Mouse (Mus musculus): Measurements from ENCODE around the gene Sh2b3.
"Not testable (repeated sequence)": the region's sequence is repeated elsewhere in the genome, so short reads cannot be mapped to it uniquely, and the experiment has no call there.

The Sh2b3 gene

GRCm38 (mm10) chr5:121837441-121838340 lies at the start of gene Sh2b3:
Sh2b3 (minus strand) TSS chr5:121837646.
- no peak for DNase-seq (ENCODE audit: low read depth, low spot score)

GRCm38 (mm10) chr5:121883356-121883755 lies 45.9 kb upstream of the Sh2b3 start:
- DNase-seq (ENCODE audit: low read depth, low spot score) = no peak

GRCm38 (mm10) chr5:121879211-121879610 lies 41.8 kb upstream of the Sh2b3 start:
- DNase-seq (ENCODE audit: low read depth, low spot score) = peak; percentile 12

GRCm38 (mm10) chr5:121878703-121879102 lies 41.3 kb upstream of the Sh2b3 start:
- DNase-seq (ENCODE audit: low read depth, low spot score) = no peak

- DNase-seq (ENCODE audit: low read depth, low spot score) = no peak
Observed at GRCm38 (mm10) chr5:121876901-121877300, 39.5 kb upstream of the Sh2b3 start.

GRCm38 (mm10) chr5:121875041-121875440 lies 37.6 kb upstream of the Sh2b3 start:
- DNase-seq (ENCODE audit: low read depth, low spot score) = no peak

- DNase-seq (ENCODE audit: low read depth, low spot score) = no peak
Observed at GRCm38 (mm10) chr5:121872158-121872557, 34.7 kb upstream of the Sh2b3 start.

GRCm38 (mm10) chr5:121871515-121872030 lies 34.1 kb upstream of the Sh2b3 start:
- no peak for DNase-seq (ENCODE audit: low read depth, low spot score)

GRCm38 (mm10) chr5:121870832-121871231 lies 33.4 kb upstream of the Sh2b3 start:
- DNase-seq (ENCODE audit: low read depth, low spot score) = no peak

GRCm38 (mm10) chr5:121867963-121868362 lies 30.5 kb upstream of the Sh2b3 start:
- no peak for DNase-seq (ENCODE audit: low read depth, low spot score)

GRCm38 (mm10) chr5:121864330-121864729 lies 26.9 kb upstream of the Sh2b3 start:
- DNase-seq (ENCODE audit: low read depth, low spot score) = no peak

GRCm38 (mm10) chr5:121861964-121862363 lies 24.5 kb upstream of the Sh2b3 start:
- DNase-seq (ENCODE audit: low read depth, low spot score) = no peak

- DNase-seq (ENCODE audit: low read depth, low spot score) = no peak
Observed at GRCm38 (mm10) chr5:121858427-121858826, 21.0 kb upstream of the Sh2b3 start.

GRCm38 (mm10) chr5:121856740-121857139 lies 19.3 kb upstream of the Sh2b3 start:
- DNase-seq (ENCODE audit: low read depth, low spot score) = no peak

- DNase-seq (ENCODE audit: low read depth, low spot score) = no peak
Observed at GRCm38 (mm10) chr5:121854768-121855167, 17.3 kb upstream of the Sh2b3 start.

- no peak for DNase-seq (ENCODE audit: low read depth, low spot score)
Observed at GRCm38 (mm10) chr5:121853368-121854051, 16.1 kb upstream of the Sh2b3 start.

GRCm38 (mm10) chr5:121849478-121850349 lies 12.3 kb upstream of the Sh2b3 start:
- no peak for DNase-seq (ENCODE audit: low read depth, low spot score)

GRCm38 (mm10) chr5:121848743-121849142 lies 11.3 kb upstream of the Sh2b3 start, which contains the start of gene Pheta1:
Pheta1 (plus strand) TSS chr5:121848984.
- peak; percentile 82 for DNase-seq (ENCODE audit: low read depth, low spot score)

GRCm38 (mm10) chr5:121848035-121848519 lies 10.6 kb upstream of the Sh2b3 start:
- DNase-seq (ENCODE audit: low read depth, low spot score) = no peak

- not testable (repeated sequence) for DNase-seq (ENCODE audit: low read depth, low spot score)
Observed at GRCm38 (mm10) chr5:121847269-121847668, 9.8 kb upstream of the Sh2b3 start.

GRCm38 (mm10) chr5:121846322-121846721 lies 8.9 kb upstream of the Sh2b3 start:
- no peak for DNase-seq (ENCODE audit: low read depth, low spot score)
